Comparison of ENCODE assay signal across 28 mouse cellular contexts in the genomic region with DNA sequence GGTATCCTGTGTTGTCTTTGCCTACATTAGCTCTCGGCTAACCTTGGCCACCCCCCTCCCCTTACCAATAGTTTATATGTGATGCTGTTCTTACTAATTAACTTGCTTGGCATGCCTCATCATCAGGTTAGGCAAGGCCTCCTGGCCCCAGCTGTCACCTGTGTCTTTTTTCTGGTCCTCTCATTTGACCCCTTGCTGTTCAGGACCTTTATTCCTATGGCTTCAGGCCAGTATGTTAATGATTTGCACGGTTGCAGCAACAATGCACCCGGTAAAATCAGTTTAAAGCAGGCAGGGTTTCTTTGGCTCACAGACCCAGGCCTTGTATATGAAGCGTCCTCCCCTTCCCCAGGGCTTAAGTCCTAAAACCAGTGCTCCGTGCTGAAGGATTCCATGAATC. TPM values are rescaled to one million over a fixed set of nuclear protein-coding genes. Genes with fewer than 3 reads are reported as not detected.
A peak's percentile ranks its signal among the peaks of the same experiment; 100 is the strongest.
DNase-seq lines count a peak whose midpoint lies in the region; ATAC-seq and TF ChIP-seq lines count a peak whose summit lies in the region.
"Had no signal": no experiment of that assay in that cellular context is flagged by ENCODE, and none has a peak within 500 bp of the region (broad histone marks: within the 10 kb centered on the region; RNA-seq: fewer than 3 reads in every experiment).

No protein-coding gene starts in this region.

- peak overlapping the region; percentile 92 for H3K27ac ChIP-seq in liver, adult 2 months (replicated peaks; ENCODE audit: insufficient read depth, low read depth, low read length)
- peak overlapping the region; percentile 77 for H3K27ac ChIP-seq in kidney, embryonic 16.5 days (ENCODE audit: low read length)
- no peak overlapping the region for H3K27ac ChIP-seq in liver, embryonic 13.5 days
- H3K27ac ChIP-seq in stomach, postnatal 0 days (replicated peaks), result no peak overlapping the region
- H3K27ac ChIP-seq in forebrain, embryonic 12.5 days, result no peak overlapping the region
- no peak overlapping the region for H3K27ac ChIP-seq in heart, embryonic 11.5 days (ENCODE audit: low read depth, low read length)
- H3K27ac ChIP-seq: embryonic facial prominence, embryonic 10.5 days; hindbrain, postnatal 0 days; midbrain, embryonic 15.5 days had no signal

- no peak for TF ChIP-seq EP300 in stomach, postnatal 0 days (optimal IDR thresholded peaks at IDR 0.05)

- H3K9me3 ChIP-seq in kidney, embryonic 16.5 days (ENCODE audit: low read length), result no peaks in the 10 kb centered on the region
- no peaks in the 10 kb centered on the region for H3K9me3 ChIP-seq in liver, embryonic 13.5 days (replicated peaks)
- H3K9me3 ChIP-seq in stomach, postnatal 0 days (ENCODE audit: control insufficient read depth, low read length), result no peaks in the 10 kb centered on the region
- no peaks in the 10 kb centered on the region for H3K9me3 ChIP-seq in forebrain, embryonic 12.5 days
- no peaks in the 10 kb centered on the region for H3K9me3 ChIP-seq in heart, embryonic 11.5 days (replicated peaks; ENCODE audit: control insufficient read depth, low read length)
- H3K9me3 ChIP-seq: embryonic facial prominence, embryonic 10.5 days; midbrain, embryonic 15.5 days had no signal

- H3K9ac ChIP-seq in liver, adult 2 months (ENCODE audit: low read depth, low read length), result peak overlapping the region; percentile 73
- H3K9ac ChIP-seq in kidney, embryonic 16.5 days (replicated peaks; ENCODE audit: low read length), result 0 out of 2 replicates have a peak overlapping the region, but pooled peaks have one; percentile 40
- no peak overlapping the region for H3K9ac ChIP-seq in liver, embryonic 13.5 days
- H3K9ac ChIP-seq in stomach, postnatal 0 days (ENCODE audit: low read length), result no peak overlapping the region
- no peak overlapping the region for H3K9ac ChIP-seq in forebrain, embryonic 12.5 days
- no peak overlapping the region for H3K9ac ChIP-seq in heart, embryonic 11.5 days (ENCODE audit: low read depth, low read length)
- H3K9ac ChIP-seq: lung, embryonic 14.5 days; midbrain, embryonic 15.5 days had no signal

- peak overlapping the region; percentile 51 for H3K4me3 ChIP-seq in liver, adult 2 months (ENCODE audit: insufficient read depth, low read depth, low read length)
- peak overlapping the region; percentile 7; the same call in 1 of the 2 replicates for H3K4me3 ChIP-seq in kidney, embryonic 16.5 days (ENCODE audit: low read length)
- no peak overlapping the region for H3K4me3 ChIP-seq in liver, embryonic 13.5 days (replicated peaks)
- no peak overlapping the region for H3K4me3 ChIP-seq in stomach, postnatal 0 days (ENCODE audit: low read depth, low read length)
- no peak overlapping the region for H3K4me3 ChIP-seq in forebrain, embryonic 12.5 days (replicated peaks)
- H3K4me3 ChIP-seq in heart, embryonic 11.5 days (ENCODE audit: low read depth, low read length), result no peak overlapping the region
- H3K4me3 ChIP-seq: embryonic facial prominence, embryonic 10.5 days; midbrain, embryonic 15.5 days; myocyte had no signal

- H3K36me3 ChIP-seq in liver, adult 2 months (ENCODE audit: control insufficient read depth, insufficient read depth, low read length), result 0 out of 2 replicates have a peak, but pooled peaks cover 2% of the 10 kb centered on the region
- H3K36me3 ChIP-seq in kidney, embryonic 16.5 days (ENCODE audit: insufficient read depth, low read length), result no peaks in the 10 kb centered on the region
- no peaks in the 10 kb centered on the region for H3K36me3 ChIP-seq in liver, embryonic 13.5 days
- no peaks in the 10 kb centered on the region for H3K36me3 ChIP-seq in stomach, postnatal 0 days (ENCODE audit: control insufficient read depth, insufficient read depth, low read length)
- H3K36me3 ChIP-seq in forebrain, embryonic 12.5 days (replicated peaks), result no peaks in the 10 kb centered on the region
- H3K36me3 ChIP-seq in heart, embryonic 11.5 days (ENCODE audit: control insufficient read depth, insufficient read depth, low read length), result no peaks in the 10 kb centered on the region
- H3K36me3 ChIP-seq: embryonic facial prominence, embryonic 10.5 days; midbrain, embryonic 15.5 days had no signal

- no peak for TF ChIP-seq CTCF in liver, adult 2 months (IDR thresholded peaks at IDR 0.05; ENCODE audit: low read depth, low read length)
- TF ChIP-seq CTCF in stomach, postnatal 0 days (IDR thresholded peaks at IDR 0.05; ENCODE audit: low read depth), result no peak

- H3K27me3 ChIP-seq in liver, adult 2 months (ENCODE audit: control insufficient read depth, insufficient read depth, low read length), result no peaks in the 10 kb centered on the region
- H3K27me3 ChIP-seq in kidney, embryonic 16.5 days (ENCODE audit: insufficient read depth, low read length), result no peaks in the 10 kb centered on the region
- no peaks in the 10 kb centered on the region for H3K27me3 ChIP-seq in liver, embryonic 13.5 days
- no peaks in the 10 kb centered on the region for H3K27me3 ChIP-seq in stomach, postnatal 0 days (ENCODE audit: control insufficient read depth, insufficient read depth, low read length)
- no peaks in the 10 kb centered on the region for H3K27me3 ChIP-seq in forebrain, embryonic 12.5 days
- no peaks in the 10 kb centered on the region for H3K27me3 ChIP-seq in heart, embryonic 11.5 days (ENCODE audit: control insufficient read depth, insufficient read depth, low read length)
- H3K27me3 ChIP-seq: midbrain, embryonic 15.5 days had no signal

- 23% methylated on average over 5 of the region's 5 CpGs for WGBS in liver, adult 2 months
- 50% methylated on average over 5 of the region's 5 CpGs for WGBS in kidney, embryonic 16.5 days
- 52% methylated on average over 5 of the region's 5 CpGs for WGBS in liver, embryonic 13.5 days (ENCODE audit: insufficient replicate concordance)
- WGBS in stomach, postnatal 0 days, result 55% methylated on average over 5 of the region's 5 CpGs
- 51% methylated on average over 5 of the region's 5 CpGs for WGBS in forebrain, embryonic 12.5 days
- WGBS in heart, embryonic 11.5 days (ENCODE audit: insufficient replicate concordance), result 73% methylated on average over 5 of the region's 5 CpGs

- H3K4me1 ChIP-seq in liver, adult 2 months (ENCODE audit: control insufficient read depth, insufficient read depth, low read length), result peaks cover 6% of the 10 kb centered on the region
- H3K4me1 ChIP-seq in kidney, embryonic 16.5 days (ENCODE audit: insufficient read depth, low read length), result 0 out of 2 replicates have a peak, but pooled peaks cover 5% of the 10 kb centered on the region
- no peaks in the 10 kb centered on the region; the same call in 1 of the 2 replicates for H3K4me1 ChIP-seq in liver, embryonic 13.5 days (replicated peaks)
- no peaks in the 10 kb centered on the region for H3K4me1 ChIP-seq in stomach, postnatal 0 days (replicated peaks; ENCODE audit: control insufficient read depth, insufficient read depth)
- H3K4me1 ChIP-seq in forebrain, embryonic 12.5 days, result 0 out of 2 replicates have a peak, but pooled peaks cover 4% of the 10 kb centered on the region
- H3K4me1 ChIP-seq in heart, embryonic 11.5 days (ENCODE audit: control insufficient read depth, insufficient read depth, low read length), result peaks cover 4% of the 10 kb centered on the region; the same call in 1 of the 2 replicates
- H3K4me1 ChIP-seq: midbrain, embryonic 15.5 days had no signal

- H3K4me2 ChIP-seq in kidney, embryonic 16.5 days (replicated peaks; ENCODE audit: low read depth, low read length), result peak overlapping the region; percentile 33
- no peak overlapping the region for H3K4me2 ChIP-seq in liver, embryonic 13.5 days
- H3K4me2 ChIP-seq in stomach, postnatal 0 days (replicated peaks; ENCODE audit: low read depth), result no peak overlapping the region
- no peak overlapping the region for H3K4me2 ChIP-seq in forebrain, embryonic 12.5 days
- H3K4me2 ChIP-seq in heart, embryonic 11.5 days, result no peak overlapping the region
- H3K4me2 ChIP-seq: lung, embryonic 14.5 days; midbrain, embryonic 15.5 days had no signal

- intact Hi-C loops in left cerebral cortex, postnatal 36 days (cut with DNase I), result no loop called here

- H3K79me2 ChIP-seq in liver, adult 2 months (ENCODE audit: control insufficient read depth, insufficient read depth, low read length), result no peaks in the 10 kb centered on the region

- TF ChIP-seq POLR2A in liver, adult 2 months (IDR thresholded peaks at IDR 0.05; ENCODE audit: extremely low read depth, insufficient read depth, low read length), result no peak

- ATAC-seq in kidney, embryonic 16.5 days (ENCODE audit: low FRiP score, low TSS enrichment), result peak; percentile 82
- peak; percentile 51 for ATAC-seq in liver, embryonic 13.5 days (ENCODE audit: low read depth)
- ATAC-seq in stomach, postnatal 0 days (ENCODE audit: low FRiP score, low TSS enrichment), result peak; percentile 22; the same call in 1 of the 2 replicates
- ATAC-seq in forebrain, embryonic 12.5 days (ENCODE audit: low FRiP score), result no peak
- no peak for ATAC-seq in heart, embryonic 11.5 days (replicated peaks; ENCODE audit: insufficient number of reproducible peaks, low FRiP score, low TSS enrichment)
- ATAC-seq: forebrain, embryonic 14.5 days; hindbrain, postnatal 0 days; midbrain, embryonic 15.5 days had no signal

- DNase-seq in liver, adult 2 months (ENCODE audit: extremely low read depth, low read depth, low spot score), result peak; percentile 98
- DNase-seq in liver, result no peak
- no peak for DNase-seq in liver, embryonic 13.5 days
- DNase-seq in stomach, postnatal 0 days (ENCODE audit: low spot score), result no peak
- DNase-seq in left cerebral cortex, postnatal 36 days (ENCODE audit: low spot score in 2 of 2), result no peak
- DNase-seq: cerebellum, adult 8-10 months; gastrocnemius, postnatal 36 days; lung, embryonic 14.5 days; lung, postnatal 36 days; right cerebral cortex, postnatal 14 days; spleen, adult 18-20 months had no signal

RNA-seq across cellular contexts. Expression of a gene that starts 8.4 kb away (rescaled TPM):
- 2.2 and 5.8 TPM in 2 replicates for total RNA-seq in liver, adult 2 months (2014; rRNA removed)
- 0.25 TPM in 1 of 2 replicates, not detected in the other for polyA plus RNA-seq in liver, adult 2 months (2012; rRNA removed)
- 2.1 and 2.3 TPM in 2 replicates for polyA plus RNA-seq in kidney, embryonic 16.5 days (2015; fragmentation: Nextera tagmentation; extraction: Ambion mirVana)
- not detected in 2 replicates for polyA plus RNA-seq in liver, embryonic 13.5 days (2015; fragmentation: Nextera tagmentation; extraction: Ambion mirVana)
- polyA plus RNA-seq in stomach, postnatal 0 days (2015; fragmentation: Nextera tagmentation; extraction: Ambion mirVana), result 866 and 948 TPM in 2 replicates
- not detected in 2 replicates for polyA plus RNA-seq in forebrain, embryonic 12.5 days (2016; fragmentation: Nextera tagmentation; extraction: Ambion mirVana)
- not detected for total RNA-seq in left cerebral cortex, postnatal 36 days (2021)
- not detected in 2 replicates for polyA plus RNA-seq in heart, embryonic 11.5 days (2014; fragmentation: Nextera tagmentation; extraction: Ambion mirVana)
- total RNA-seq: adrenal gland, adult 18-20 months; gastrocnemius, postnatal 36 days; heart, adult 8-10 months; hematopoietic stem cell, adult 5-6 weeks; hindbrain, postnatal 0 days; layer of hippocampus, adult 8-10 months; left cerebral cortex, adult 18-20 months; megakaryocyte-erythroid progenitor cell, adult 5-6 weeks had no signal
- polyA plus RNA-seq: embryonic facial prominence, embryonic 10.5 days; forebrain, embryonic 14.5 days; heart, embryonic 16.5 days; hindbrain, postnatal 0 days; limb, embryonic 11.5 days; lung, embryonic 14.5 days; midbrain, embryonic 15.5 days; myocyte; neural tube, embryonic 14.5 days had no signal

RNA-seq across cellular contexts. Expression of a gene that starts 12.6 kb away (rescaled TPM):
- total RNA-seq in liver, adult 2 months (2014; rRNA removed), result 0.47 TPM in 1 of 2 replicates, not detected in the other
- polyA plus RNA-seq in liver, adult 2 months (2012; rRNA removed), result 0.13 TPM in 1 of 2 replicates, not detected in the other
- polyA plus RNA-seq in kidney, embryonic 16.5 days (2015; fragmentation: Nextera tagmentation; extraction: Ambion mirVana), result 0.35 TPM in 1 of 2 replicates, not detected in the other
- polyA plus RNA-seq in liver, embryonic 13.5 days (2015; fragmentation: Nextera tagmentation; extraction: Ambion mirVana), result 0.43 TPM in 1 of 2 replicates, not detected in the other
- polyA plus RNA-seq in stomach, postnatal 0 days (2015; fragmentation: Nextera tagmentation; extraction: Ambion mirVana), result 9,478 and 9,587 TPM in 2 replicates
- not detected in 2 replicates for polyA plus RNA-seq in forebrain, embryonic 12.5 days (2016; fragmentation: Nextera tagmentation; extraction: Ambion mirVana)
- total RNA-seq in left cerebral cortex, postnatal 36 days (2021), result not detected
- polyA plus RNA-seq in heart, embryonic 11.5 days (2014; fragmentation: Nextera tagmentation; extraction: Ambion mirVana), result 0.31 TPM in 1 of 2 replicates, not detected in the other
- total RNA-seq: adrenal gland, adult 18-20 months; gastrocnemius, postnatal 36 days; heart, adult 8-10 months; hematopoietic stem cell, adult 5-6 weeks; hindbrain, postnatal 0 days; layer of hippocampus, adult 8-10 months; left cerebral cortex, adult 18-20 months; megakaryocyte-erythroid progenitor cell, adult 5-6 weeks had no signal
- polyA plus RNA-seq: embryonic facial prominence, embryonic 10.5 days; forebrain, embryonic 14.5 days; heart, embryonic 16.5 days; hindbrain, postnatal 0 days; limb, embryonic 11.5 days; lung, embryonic 14.5 days; midbrain, embryonic 15.5 days; neural tube, embryonic 14.5 days had no signal

RNA-seq across cellular contexts. Expression of a gene that starts 23.1 kb away (rescaled TPM):
- total RNA-seq in liver, adult 2 months (2014; rRNA removed), result 0.37 and 3.8 TPM in 2 replicates
- polyA plus RNA-seq in liver, adult 2 months (2012; rRNA removed), result 0.72 and 2.9 TPM in 2 replicates
- 0.36 and 0.41 TPM in 2 replicates for polyA plus RNA-seq in kidney, embryonic 16.5 days (2015; fragmentation: Nextera tagmentation; extraction: Ambion mirVana)
- 4.7 and 6.0 TPM in 2 replicates for polyA plus RNA-seq in liver, embryonic 13.5 days (2015; fragmentation: Nextera tagmentation; extraction: Ambion mirVana)
- polyA plus RNA-seq in stomach, postnatal 0 days (2015; fragmentation: Nextera tagmentation; extraction: Ambion mirVana), result 8.3 and 10.5 TPM in 2 replicates
- polyA plus RNA-seq in forebrain, embryonic 12.5 days (2016; fragmentation: Nextera tagmentation; extraction: Ambion mirVana), result 0.88 TPM in 1 of 2 replicates, not detected in the other
- total RNA-seq in left cerebral cortex, postnatal 36 days (2021), result not detected
- polyA plus RNA-seq in heart, embryonic 11.5 days (2014; fragmentation: Nextera tagmentation; extraction: Ambion mirVana), result not detected in 2 replicates
- total RNA-seq: adrenal gland, adult 18-20 months; gastrocnemius, postnatal 36 days; heart, adult 8-10 months; hematopoietic stem cell, adult 5-6 weeks; hindbrain, postnatal 0 days; layer of hippocampus, adult 8-10 months; left cerebral cortex, adult 18-20 months; megakaryocyte-erythroid progenitor cell, adult 5-6 weeks had no signal
- polyA plus RNA-seq: embryonic facial prominence, embryonic 10.5 days; limb, embryonic 11.5 days; lung, embryonic 14.5 days; myocyte; neural tube, embryonic 14.5 days had no signal

RNA-seq across cellular contexts. Expression of a gene that starts 46.3 kb away (rescaled TPM):
- total RNA-seq in liver, adult 2 months (2014; rRNA removed), result not detected in 2 replicates
- polyA plus RNA-seq in liver, adult 2 months (2012; rRNA removed), result not detected in 2 replicates
- not detected in 2 replicates for polyA plus RNA-seq in kidney, embryonic 16.5 days (2015; fragmentation: Nextera tagmentation; extraction: Ambion mirVana)
- 0.12 and 0.16 TPM in 2 replicates for polyA plus RNA-seq in liver, embryonic 13.5 days (2015; fragmentation: Nextera tagmentation; extraction: Ambion mirVana)
- 0.39 TPM in 2 replicates for polyA plus RNA-seq in stomach, postnatal 0 days (2015; fragmentation: Nextera tagmentation; extraction: Ambion mirVana)
- not detected in 2 replicates for polyA plus RNA-seq in forebrain, embryonic 12.5 days (2016; fragmentation: Nextera tagmentation; extraction: Ambion mirVana)
- total RNA-seq in left cerebral cortex, postnatal 36 days (2021), result not detected
- 0.07 TPM in 1 of 2 replicates, not detected in the other for polyA plus RNA-seq in heart, embryonic 11.5 days (2014; fragmentation: Nextera tagmentation; extraction: Ambion mirVana)
- total RNA-seq: adrenal gland, adult 18-20 months; gastrocnemius, postnatal 36 days; heart, adult 8-10 months had no signal
- polyA plus RNA-seq: embryonic facial prominence, embryonic 10.5 days; forebrain, embryonic 14.5 days; heart, embryonic 16.5 days; limb, embryonic 11.5 days; lung, embryonic 14.5 days; myocyte; neural tube, embryonic 14.5 days had no signal

RNA-seq across cellular contexts. Expression of a gene that starts 55.2 kb away (rescaled TPM):
- total RNA-seq in liver, adult 2 months (2014; rRNA removed), result 0.09 and 0.20 TPM in 2 replicates
- 0.26 and 0.31 TPM in 2 replicates for polyA plus RNA-seq in liver, adult 2 months (2012; rRNA removed)
- polyA plus RNA-seq in kidney, embryonic 16.5 days (2015; fragmentation: Nextera tagmentation; extraction: Ambion mirVana), result 0.28 and 0.40 TPM in 2 replicates
- polyA plus RNA-seq in liver, embryonic 13.5 days (2015; fragmentation: Nextera tagmentation; extraction: Ambion mirVana), result 18.8 and 19.9 TPM in 2 replicates
- polyA plus RNA-seq in stomach, postnatal 0 days (2015; fragmentation: Nextera tagmentation; extraction: Ambion mirVana), result 0.13 and 0.18 TPM in 2 replicates
- polyA plus RNA-seq in forebrain, embryonic 12.5 days (2016; fragmentation: Nextera tagmentation; extraction: Ambion mirVana), result 0.10 and 0.29 TPM in 2 replicates
- total RNA-seq in left cerebral cortex, postnatal 36 days (2021), result not detected
- polyA plus RNA-seq in heart, embryonic 11.5 days (2014; fragmentation: Nextera tagmentation; extraction: Ambion mirVana), result 2.4 and 2.9 TPM in 2 replicates
- total RNA-seq: left cerebral cortex, adult 18-20 months had no signal
- polyA plus RNA-seq: forebrain, embryonic 14.5 days; hindbrain, postnatal 0 days; midbrain, embryonic 15.5 days; myocyte had no signal

Comparison
In these comparisons a context has a peak if more than half of its experiments do, and no peak if none do; other contexts are left out.
1. H3K27ac ChIP-seq: peak in liver, adult 2 months (single experiment) and kidney, embryonic 16.5 days (single experiment); none in liver, embryonic 13.5 days (single experiment), stomach, postnatal 0 days (single experiment), forebrain, embryonic 12.5 days (single experiment) and heart, embryonic 11.5 days (single experiment).
2. H3K4me3 ChIP-seq: peak in liver, adult 2 months (single experiment) and kidney, embryonic 16.5 days (single experiment); none in liver, embryonic 13.5 days (single experiment), stomach, postnatal 0 days (single experiment), forebrain, embryonic 12.5 days (single experiment) and heart, embryonic 11.5 days (single experiment).
3. H3K9ac ChIP-seq: peak in liver, adult 2 months (single experiment) and kidney, embryonic 16.5 days (single experiment); none in liver, embryonic 13.5 days (single experiment), stomach, postnatal 0 days (single experiment), forebrain, embryonic 12.5 days (single experiment) and heart, embryonic 11.5 days (single experiment).
4. ATAC-seq: peak in kidney, embryonic 16.5 days (single experiment), liver, embryonic 13.5 days (single experiment) and stomach, postnatal 0 days (single experiment); none in forebrain, embryonic 12.5 days (single experiment) and heart, embryonic 11.5 days (single experiment).
5. RNA of a gene that starts 8.4 kb away (polyA plus RNA-seq): 866 to 948 TPM in stomach, postnatal 0 days; 2.1 to 2.3 TPM in kidney, embryonic 16.5 days, 0.25 TPM in liver, adult 2 months, not detected in liver, embryonic 13.5 days, not detected in forebrain, embryonic 12.5 days and not detected in heart, embryonic 11.5 days; every median in the first group is over 100 times any median in the second.
6. RNA of a gene that starts 12.6 kb away (polyA plus RNA-seq): 9,478 to 9,587 TPM in stomach, postnatal 0 days; 0.31 TPM in heart, embryonic 11.5 days, 0.35 TPM in kidney, embryonic 16.5 days, 0.13 TPM in liver, adult 2 months, 0.43 TPM in liver, embryonic 13.5 days and not detected in forebrain, embryonic 12.5 days; every median in the first group is over 1,000 times any median in the second.